Mouse (Mus musculus) neural tube, embryonic 15.5 days (tissue): ENCODE results near the gene Arr3. TPM values are rescaled to one million over a fixed set of nuclear protein-coding genes. Genes with fewer than 3 reads are reported as not detected.
A peak's percentile ranks its signal among the peaks of the same experiment; 100 is the strongest.

ENCODE experiments used
- ATAC-seq: fragments of 200-750 bp; cut with Nextera tagmentation; 2 replicates; pipeline ENCODE4 v1.8.0; 2017; ENCODE audit warnings: mild to moderate bottlenecking, moderate TSS enrichment, moderate library complexity; ENCODE audit not compliant: low FRiP score
- H3K27ac ChIP-seq: fragments of 300-500 bp; sonication (generic); replicated peaks from 2 replicates; pipeline ENCODE4 v1.5.1; 2015; ENCODE audit warnings: mild to moderate bottlenecking, inconsistent platforms
- H3K27me3 ChIP-seq: fragments of 300-500 bp; sonication (generic); replicated peaks from 2 replicates; pipeline ENCODE4 v1.6.1; 2015; ENCODE audit warnings: inconsistent platforms
- H3K36me3 ChIP-seq: fragments of 300-500 bp; sonication (generic); 2 replicates; pipeline ENCODE4 v1.6.1; 2015; ENCODE audit warnings: inconsistent platforms
- H3K4me1 ChIP-seq: fragments of 300-500 bp; sonication (generic); 2 replicates; pipeline ENCODE4 v1.6.1; 2015; ENCODE audit warnings: inconsistent platforms
- H3K4me2 ChIP-seq: fragments of 300-500 bp; sonication (generic); 2 replicates; pipeline ENCODE4 v1.6.1; 2015; ENCODE audit warnings: inconsistent platforms, mild to moderate bottlenecking, moderate library complexity
- H3K4me3 ChIP-seq: fragments of 300-500 bp; sonication (generic); replicated peaks from 2 replicates; pipeline ENCODE4 v1.5.1; 2015; ENCODE audit warnings: mild to moderate bottlenecking, inconsistent platforms
- H3K9ac ChIP-seq: fragments of 300-500 bp; sonication (generic); replicated peaks from 2 replicates; pipeline ENCODE4 v1.6.1; 2015; ENCODE audit warnings: mild to moderate bottlenecking, inconsistent platforms
- H3K9me3 ChIP-seq: fragments of 300-500 bp; sonication (generic); replicated peaks from 2 replicates; pipeline ENCODE4 v1.6.1; 2016; ENCODE audit warnings: inconsistent platforms
- WGBS: fragments of 180-500 bp; shearing (Covaris S2); methylation state at CpG from one replicate; pipeline ENCODE4 v1.1.7; 2015; ENCODE audit warnings: mixed read lengths; 5-methylcytosine and 5-hydroxymethylcytosine counted together
- polyA plus RNA-seq: library from polyadenylated mRNA; unstranded; fragments of >200 nt; fragmentation: Nextera tagmentation; extraction: Ambion mirVana; gene quantifications from 2 replicates; pipeline ENCODE4 v1.2.1, GENCODE M21; 2015

Arr3 gene
- polyA plus RNA-seq: not detected in 2 replicates

- no peak for ATAC-seq
- no peak within 1 kb of the TSS for H3K9ac ChIP-seq
- 80% methylated on average over 1 of the region's 1 CpGs for WGBS
- no peaks in the 10 kb centered on the region for H3K36me3 ChIP-seq
- H3K4me3 ChIP-seq: no peak within 1 kb of the TSS
- H3K4me2 ChIP-seq: no peak within 1 kb of the TSS
- H3K27me3 ChIP-seq: 0 out of 2 replicates have a peak, but pooled peaks cover 9% of the 10 kb centered on the region
- H3K4me1 ChIP-seq: no peaks in the 10 kb centered on the region
- H3K9me3 ChIP-seq: no peaks in the 10 kb centered on the region
- no peak within 1 kb of the TSS for H3K27ac ChIP-seq
Observed at GRCm38 (mm10) chrX:100605314-100605713, at the start of gene Arr3. Gene Arr3, plus strand, starts transcription at chrX:100605497.

- Histone ChIP-seq H3K27ac (no peak overlapping the region), H3K4me3 (no peak overlapping the region), H3K4me2 (no peak overlapping the region), H3K36me3 (no peaks in the 10 kb centered on the region), H3K9ac (no peak overlapping the region), H3K9me3 (no peaks in the 10 kb centered on the region), H3K27me3 (no peaks in the 10 kb centered on the region; the same call in 1 of the 2 replicates), H3K4me1 (no peaks in the 10 kb centered on the region)
- 80% methylated on average over 3 of the region's 3 CpGs for WGBS
- no peak for ATAC-seq
Observed at GRCm38 (mm10) chrX:100556026-100556425, 49.3 kb upstream of the Arr3 start.

GRCm38 (mm10) chrX:100565696-100566095, 39.6 kb upstream of the Arr3 start:
- Histone ChIP-seq H3K27me3 (no peaks in the 10 kb centered on the region), H3K9ac (no peak overlapping the region), H3K36me3 (no peaks in the 10 kb centered on the region), H3K9me3 (no peaks in the 10 kb centered on the region), H3K27ac (no peak overlapping the region), H3K4me2 (no peak overlapping the region), H3K4me3 (no peak overlapping the region), H3K4me1 (no peaks in the 10 kb centered on the region)
- WGBS: 85% methylated on average over 3 of the region's 3 CpGs
- ATAC-seq: no peak

GRCm38 (mm10) chrX:100571951-100572350, 33.3 kb upstream of the Arr3 start, which contains the start of gene Awat1:
Gene Awat1, plus strand, starts transcription at chrX:100572251.
- WGBS: 70% methylated on average over 1 of the region's 1 CpGs
- H3K4me2 ChIP-seq: no peak within 1 kb of the TSS
- H3K27me3 ChIP-seq: no peaks in the 10 kb centered on the region
- no peak within 1 kb of the TSS for H3K4me3 ChIP-seq
- H3K9ac ChIP-seq: no peak within 1 kb of the TSS
- H3K36me3 ChIP-seq: no peaks in the 10 kb centered on the region
- H3K9me3 ChIP-seq: no peaks in the 10 kb centered on the region
- ATAC-seq: no peak
- no peak within 1 kb of the TSS for H3K27ac ChIP-seq
- no peaks in the 10 kb centered on the region for H3K4me1 ChIP-seq

GRCm38 (mm10) chrX:100594791-100595190, 10.5 kb upstream of the Arr3 start, which contains the start of gene P2ry4:
Gene P2ry4, minus strand, starts transcription at chrX:100594869.
- Histone ChIP-seq H3K4me3 (no peak within 1 kb of the TSS), H3K27ac (no peak within 1 kb of the TSS), H3K36me3 (no peaks in the 10 kb centered on the region), H3K27me3 (peaks cover 8% of the 10 kb centered on the region), H3K9ac (no peak within 1 kb of the TSS), H3K4me2 (no peak within 1 kb of the TSS), H3K9me3 (no peaks in the 10 kb centered on the region), H3K4me1 (no peaks in the 10 kb centered on the region)
- ATAC-seq: no peak
- 74% methylated on average over 4 of the region's 4 CpGs for WGBS

- H3K9me3 ChIP-seq: no peaks in the 10 kb centered on the region
- no peak overlapping the region for H3K4me3 ChIP-seq
- peaks cover 11% of the 10 kb centered on the region for H3K27me3 ChIP-seq
- 27% methylated on average over 5 of the region's 5 CpGs for WGBS
- no peak overlapping the region for H3K27ac ChIP-seq
- H3K36me3 ChIP-seq: no peaks in the 10 kb centered on the region
- H3K9ac ChIP-seq: no peak overlapping the region
- ATAC-seq: no peak
- no peak overlapping the region for H3K4me2 ChIP-seq
- no peaks in the 10 kb centered on the region for H3K4me1 ChIP-seq
Observed at GRCm38 (mm10) chrX:100597439-100597838, 7.9 kb upstream of the Arr3 start.

- ATAC-seq: no peak
- Histone ChIP-seq H3K9ac (no peak overlapping the region), H3K4me3 (no peak overlapping the region), H3K27me3 (peaks cover 16% of the 10 kb centered on the region), H3K36me3 (no peaks in the 10 kb centered on the region), H3K4me2 (no peak overlapping the region), H3K4me1 (no peaks in the 10 kb centered on the region), H3K27ac (no peak overlapping the region), H3K9me3 (no peaks in the 10 kb centered on the region)
- WGBS: 66% methylated on average over 4 of the region's 4 CpGs
Observed at GRCm38 (mm10) chrX:100599755-100600154, 5.5 kb upstream of the Arr3 start.

- WGBS: 64% methylated on average over 3 of the region's 3 CpGs
- H3K27ac ChIP-seq: no peak overlapping the region
- H3K4me3 ChIP-seq: no peak overlapping the region
- H3K9me3 ChIP-seq: no peaks in the 10 kb centered on the region
- H3K36me3 ChIP-seq: 0 out of 2 replicates have a peak, but pooled peaks cover under 1% of the 10 kb centered on the region
- no peaks in the 10 kb centered on the region for H3K4me1 ChIP-seq
- H3K4me2 ChIP-seq: no peak overlapping the region
- no peak overlapping the region for H3K9ac ChIP-seq
- H3K27me3 ChIP-seq: peaks cover 7% of the 10 kb centered on the region; the same call in 1 of the 2 replicates
- ATAC-seq: no peak
Observed at GRCm38 (mm10) chrX:100618488-100618887, 13.2 kb downstream of the Arr3 start.

GRCm38 (mm10) chrX:100621366-100621765, 16.1 kb downstream of the Arr3 start:
- Histone ChIP-seq H3K4me3 (no peak overlapping the region), H3K36me3 (0 out of 2 replicates have a peak, but pooled peaks cover 4% of the 10 kb centered on the region), H3K27ac (no peak overlapping the region), H3K9ac (no peak overlapping the region), H3K27me3 (no peaks in the 10 kb centered on the region), H3K4me2 (no peak overlapping the region), H3K4me1 (peaks cover 9% of the 10 kb centered on the region), H3K9me3 (no peaks in the 10 kb centered on the region)
- WGBS: 57% methylated on average over 2 of the region's 2 CpGs
- no peak for ATAC-seq

- H3K4me2 ChIP-seq: no peak overlapping the region
Observed at GRCm38 (mm10) chrX:100624242-100624641, 18.9 kb downstream of the Arr3 start.

GRCm38 (mm10) chrX:100625146-100625545, 19.8 kb downstream of the Arr3 start:
- Histone ChIP-seq H3K4me1 (peaks cover 10% of the 10 kb centered on the region), H3K36me3 (0 out of 2 replicates have a peak, but pooled peaks cover 4% of the 10 kb centered on the region), H3K4me2 (peak overlapping the region; percentile 84), H3K27ac (no peak overlapping the region), H3K27me3 (no peaks in the 10 kb centered on the region), H3K9ac (no peak overlapping the region), H3K4me3 (peak overlapping the region; percentile 50), H3K9me3 (no peaks in the 10 kb centered on the region)
- ATAC-seq: peak; percentile 21; the same call in 1 of the 2 replicates
- WGBS: 43% methylated on average over 7 of the region's 7 CpGs

More at GRCm38 (mm10) chrX:100624242-100624641, 18.9 kb downstream of the Arr3 start:
- Histone ChIP-seq H3K9ac (no peak overlapping the region), H3K4me3 (no peak overlapping the region), H3K4me1 (peaks cover 10% of the 10 kb centered on the region), H3K36me3 (0 out of 2 replicates have a peak, but pooled peaks cover 4% of the 10 kb centered on the region), H3K9me3 (no peaks in the 10 kb centered on the region), H3K27ac (no peak overlapping the region), H3K27me3 (no peaks in the 10 kb centered on the region)
- ATAC-seq: no peak
- WGBS: 86% methylated on average over 4 of the region's 4 CpGs

- WGBS: 28% methylated on average over 3 of the region's 3 CpGs
- H3K9me3 ChIP-seq: no peaks in the 10 kb centered on the region
- peak within 1 kb of the TSS; percentile 60 for H3K9ac ChIP-seq
- H3K4me2 ChIP-seq: peak within 1 kb of the TSS; percentile 84
- H3K4me1 ChIP-seq: peaks cover 10% of the 10 kb centered on the region
- H3K36me3 ChIP-seq: 0 out of 2 replicates have a peak, but pooled peaks cover 4% of the 10 kb centered on the region
- ATAC-seq: no peak
- peak within 1 kb of the TSS; percentile 50 for H3K4me3 ChIP-seq
- no peaks in the 10 kb centered on the region for H3K27me3 ChIP-seq
- peak within 1 kb of the TSS; percentile 74 for H3K27ac ChIP-seq
Observed at GRCm38 (mm10) chrX:100625546-100625801, 20.2 kb downstream of the Arr3 start, which contains the start of gene Kif4. Gene Kif4, plus strand, starts transcription at chrX:100625737.
